Mouse (Mus musculus): Measurements from ENCODE around the gene Btbd7.

Btbd7 gene

DNA sequence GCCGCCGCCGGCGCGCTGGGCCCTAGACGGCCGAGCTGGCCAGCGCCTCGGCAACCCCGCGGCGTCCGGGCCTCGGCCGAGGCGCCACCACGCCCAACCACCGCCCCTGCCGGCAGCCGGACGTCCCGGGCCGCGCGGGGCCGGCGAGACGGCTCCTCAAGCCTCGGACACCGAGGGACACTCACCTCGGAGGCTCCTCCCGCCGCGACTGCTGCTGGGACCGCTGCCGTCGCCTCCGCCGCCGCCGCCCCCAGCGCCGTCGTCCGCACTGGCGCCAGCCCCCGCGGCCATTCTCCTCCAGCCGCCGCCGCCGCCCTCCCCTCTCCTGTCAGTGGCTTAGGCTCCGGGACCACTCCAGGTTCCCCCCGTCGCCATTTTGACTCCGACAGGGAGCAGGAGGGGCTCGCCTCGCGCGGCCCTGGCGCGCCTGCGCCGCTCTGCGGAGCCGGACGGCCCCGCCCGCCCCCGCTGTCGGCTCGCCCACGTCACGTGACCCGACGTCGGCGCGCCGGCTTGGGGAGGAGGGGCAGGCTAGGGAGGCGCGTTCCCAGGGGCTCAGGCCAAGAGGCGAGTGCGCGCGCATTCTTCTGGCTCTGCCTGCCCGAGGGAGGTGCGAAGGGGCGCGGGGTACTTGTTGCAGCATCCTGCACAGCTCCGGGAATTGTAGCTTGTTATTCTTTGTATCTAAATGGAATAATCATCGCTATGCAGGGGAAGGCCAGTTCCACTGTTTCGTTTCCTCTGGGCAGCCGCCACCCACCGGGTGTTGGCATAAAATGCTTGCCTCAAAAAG is at the start of gene Btbd7:
Gene Btbd7, minus strand, starts transcription at position 441 of the 793 bp plus-strand sequence.
- peak; percentile 96 for DNase-seq

DNA sequence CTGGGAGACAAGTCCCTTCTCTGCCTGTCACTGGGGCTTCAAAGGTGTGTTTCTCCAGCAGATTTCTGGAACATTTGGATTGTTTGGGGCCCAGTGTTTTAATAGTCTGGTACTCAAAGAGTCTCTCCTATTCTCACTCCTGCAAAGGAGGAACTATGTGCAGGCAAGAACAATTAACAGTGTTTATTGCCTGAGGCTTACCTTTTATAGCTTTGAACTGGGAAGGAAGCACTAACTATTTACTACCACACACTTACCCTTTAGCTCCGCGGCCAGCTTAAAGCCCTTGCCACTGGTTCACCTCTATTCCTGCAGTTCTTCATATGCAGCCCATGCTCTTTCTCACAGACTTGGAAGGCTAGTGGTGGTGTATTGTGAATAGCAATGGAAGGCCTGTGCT is 37.8 kb upstream of the Btbd7 start:
- no peak for DNase-seq

DNA sequence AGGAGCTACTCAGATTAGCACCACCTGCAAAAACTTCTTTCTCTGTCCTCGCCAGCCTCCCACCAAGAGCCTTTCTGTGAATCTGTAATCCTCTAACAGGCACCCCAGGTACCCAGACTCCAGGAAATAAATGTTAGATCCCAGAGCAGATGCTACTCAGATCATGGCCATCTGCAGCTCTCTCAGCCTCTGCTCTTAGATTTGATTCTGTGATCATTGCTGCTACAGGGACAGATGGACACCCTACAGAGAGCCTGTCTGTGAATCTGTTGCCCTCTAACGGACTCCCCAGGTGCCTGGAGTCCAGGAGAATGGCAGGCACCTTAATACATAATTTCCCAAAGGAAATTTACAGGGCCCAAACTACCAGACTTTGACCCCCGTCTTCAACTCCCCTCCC is 29.9 kb upstream of the Btbd7 start:
- DNase-seq, result no peak

DNA sequence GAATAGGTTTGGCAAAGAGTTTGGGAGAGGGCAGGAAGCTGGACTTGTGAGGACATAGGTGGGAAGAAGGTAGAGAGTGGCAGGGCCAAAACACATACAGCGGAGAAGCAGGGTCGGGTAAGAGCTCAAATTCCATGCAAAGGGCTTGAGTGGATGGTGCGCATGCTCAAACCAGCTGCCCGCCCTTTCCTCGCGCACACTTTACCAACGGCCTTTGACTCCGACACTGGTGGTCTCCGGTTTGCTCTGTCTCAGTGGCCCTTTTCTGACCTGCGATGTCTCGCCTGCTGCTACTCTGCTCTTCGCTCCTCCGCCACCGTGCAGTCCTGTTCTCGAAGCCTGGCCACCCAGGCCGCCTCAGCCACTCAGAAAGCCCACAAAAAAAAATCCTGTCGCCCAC is 20.8 kb upstream of the Btbd7 start, which contains the start of gene Cox8c:
Gene Cox8c, plus strand, starts transcription at position 226 of the 400 bp plus-strand sequence.
- no peak for DNase-seq

DNA sequence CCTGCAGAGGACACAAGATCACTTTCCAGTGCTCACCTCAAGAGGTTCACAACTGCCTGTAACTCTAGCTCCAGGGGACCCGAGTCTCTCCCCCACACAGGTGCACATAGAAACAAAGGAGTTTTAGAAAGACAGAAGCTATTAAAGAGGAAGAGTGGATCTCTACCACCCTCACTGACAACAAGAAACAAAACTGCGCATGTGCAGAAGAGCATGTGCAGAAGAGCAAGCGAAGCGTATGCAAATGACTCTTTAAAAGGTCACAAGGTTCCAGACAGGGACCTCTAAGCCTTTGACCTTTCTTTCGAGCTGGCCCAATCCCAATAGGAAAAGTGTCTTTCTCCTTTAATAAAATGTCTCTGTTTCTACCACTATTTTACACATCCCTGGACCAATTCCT is 10.3 kb upstream of the Btbd7 start:
- no peak for DNase-seq

DNA sequence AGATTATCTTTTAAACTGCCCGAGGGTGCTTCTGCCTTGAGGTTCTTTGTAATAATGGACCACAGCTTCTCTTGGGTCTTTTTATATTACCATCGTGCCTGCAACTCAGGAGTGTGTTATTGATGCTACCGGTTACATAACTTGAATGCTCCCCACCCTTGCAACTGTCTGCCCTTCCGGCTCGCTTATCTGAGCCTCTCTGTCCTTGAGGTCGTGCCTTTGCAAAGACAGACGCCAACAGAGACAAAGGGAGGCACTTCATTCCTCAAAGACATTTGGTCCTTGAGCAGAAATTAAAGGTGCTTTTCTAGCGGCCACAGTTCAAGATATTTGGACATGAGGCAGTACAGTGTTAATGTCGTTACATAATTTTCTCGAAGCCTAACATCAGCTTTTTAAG is 9.1 kb upstream of the Btbd7 start:
- DNase-seq, result no peak

DNA sequence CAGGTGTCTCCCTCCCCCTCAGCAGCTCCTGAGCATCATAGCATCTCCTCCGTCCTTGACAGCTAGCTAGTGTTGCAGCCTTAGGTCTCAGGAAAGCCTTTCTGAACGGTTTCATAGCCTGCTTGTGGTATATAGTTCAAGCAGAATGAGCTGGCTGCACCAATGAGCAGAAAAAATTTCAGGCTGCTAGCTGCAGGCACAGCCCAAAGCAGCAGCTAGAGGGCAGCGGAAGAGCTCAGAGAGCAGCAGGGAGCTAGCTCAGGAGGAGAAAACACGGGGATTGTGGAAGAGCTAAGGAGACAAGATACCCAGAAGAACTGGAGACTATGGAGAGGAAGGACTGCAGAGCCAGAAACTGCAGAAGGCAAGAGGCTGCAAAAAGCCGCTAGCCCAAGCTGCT is 7.5 kb upstream of the Btbd7 start:
- DNase-seq, result peak; percentile 57

DNA sequence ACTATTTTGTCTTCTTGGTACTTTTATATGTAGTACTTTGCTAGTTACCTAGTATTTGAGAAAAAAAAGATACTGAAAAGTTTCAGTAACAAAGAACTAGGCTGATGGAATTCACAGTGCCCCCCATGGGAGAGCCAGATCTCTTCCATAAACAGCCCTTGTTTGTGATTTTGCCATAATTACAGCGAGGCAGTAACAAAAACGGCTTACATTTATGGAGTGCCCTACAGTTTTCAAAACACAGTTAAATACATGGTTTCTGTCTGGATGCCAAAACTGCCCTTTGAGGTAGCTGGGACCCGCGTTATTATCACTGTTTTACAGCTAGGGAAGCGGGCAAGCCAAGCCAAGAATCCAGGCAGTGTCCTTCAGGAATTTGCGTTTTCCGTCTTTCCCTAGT is 630 bp upstream of the Btbd7 start:
- DNase-seq, result no peak

DNA sequence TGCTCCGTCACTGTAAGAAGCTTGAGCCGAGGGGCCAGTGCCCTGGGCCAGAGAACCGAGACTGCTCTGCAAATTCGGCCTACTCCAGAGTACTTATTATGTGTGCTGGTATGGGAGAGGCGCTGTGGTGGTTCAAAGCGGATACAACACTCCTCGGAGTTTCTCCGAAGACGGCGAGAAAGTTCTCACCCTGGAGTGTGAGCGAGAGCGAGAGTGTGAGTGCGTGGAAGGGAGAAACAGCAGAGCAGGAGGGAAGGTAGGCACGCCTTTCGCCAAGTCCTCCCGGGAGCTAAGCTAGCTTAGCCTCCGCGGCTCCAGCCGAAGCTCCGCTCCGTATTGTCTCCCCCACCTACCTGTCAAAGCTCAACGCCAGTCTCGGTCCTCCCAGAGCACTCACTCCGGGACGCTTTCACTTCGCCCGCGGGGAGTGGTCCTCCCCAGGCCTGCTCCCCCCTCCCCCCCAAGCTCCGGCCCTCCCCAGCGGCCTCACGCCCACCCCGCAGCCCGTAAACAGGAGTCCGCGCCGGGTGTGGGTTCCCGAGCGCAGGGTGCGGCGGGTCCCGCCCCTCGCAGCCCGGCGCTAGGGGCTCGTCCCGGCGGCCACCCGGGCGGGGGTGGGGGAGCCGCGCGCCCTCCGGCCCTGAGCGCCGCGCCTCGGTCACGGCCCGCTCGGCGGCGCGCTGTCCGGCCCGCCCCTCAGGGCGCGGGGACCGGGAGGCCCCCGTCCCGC is 805 bp downstream of the Btbd7 start:
- DNase-seq, result peak; percentile 54

DNA sequence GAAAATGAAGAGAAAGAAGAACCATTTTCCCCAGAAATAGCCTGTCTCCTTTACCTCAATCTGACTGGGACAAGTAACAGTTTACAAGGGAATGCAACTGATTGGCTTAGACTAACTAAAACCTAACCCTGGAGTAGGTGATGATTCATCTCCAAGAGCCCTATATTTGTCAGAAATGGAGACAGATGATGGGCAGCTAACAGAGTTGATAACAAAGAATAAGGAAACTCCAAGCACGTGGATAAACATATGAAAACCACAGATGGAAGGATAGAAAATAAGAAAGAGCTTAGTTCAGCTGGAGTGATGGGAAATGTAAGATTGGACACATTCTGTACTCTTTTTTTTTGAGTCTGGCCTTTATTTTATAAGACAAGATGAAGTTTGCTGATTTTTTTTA is 7.7 kb downstream of the Btbd7 start:
- DNase-seq, result no peak

DNA sequence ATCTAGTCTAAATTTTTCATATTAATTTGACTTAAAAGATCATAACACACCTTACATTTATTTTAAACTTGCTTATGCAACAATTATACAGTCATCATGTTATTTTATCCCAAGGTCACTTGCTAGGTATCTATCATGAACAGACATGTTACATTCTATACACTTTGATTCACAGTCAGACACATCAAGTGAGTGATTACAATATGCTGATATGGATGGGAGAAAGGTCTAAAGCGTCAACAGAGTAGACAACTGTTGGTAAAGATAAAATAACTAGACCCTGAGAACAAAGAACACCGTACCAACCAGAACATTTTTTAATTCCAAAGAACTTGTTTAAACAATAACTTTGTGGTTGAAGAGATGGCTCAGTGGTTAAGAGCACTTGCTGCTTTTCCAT is 8.5 kb downstream of the Btbd7 start:
- no peak for DNase-seq

DNA sequence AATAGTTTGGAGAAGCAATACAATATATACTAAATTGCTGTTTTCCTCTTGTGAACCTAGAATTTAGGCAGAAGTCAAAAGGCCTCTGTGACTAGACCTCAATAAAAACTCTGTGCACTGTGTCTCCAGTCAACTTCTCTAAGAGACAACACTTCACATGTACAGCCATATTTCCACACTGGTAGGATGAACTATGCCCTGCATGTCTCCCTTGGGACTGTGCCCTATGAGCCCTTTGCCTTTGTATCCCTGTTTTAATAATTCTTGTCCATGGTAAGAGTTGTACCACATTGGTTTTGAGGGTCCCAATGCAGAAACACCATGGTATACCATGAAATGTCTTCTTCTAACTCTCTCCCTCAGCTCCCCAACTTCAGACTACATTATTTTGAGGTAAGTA is 17.5 kb downstream of the Btbd7 start:
- DNase-seq, result no peak

DNA sequence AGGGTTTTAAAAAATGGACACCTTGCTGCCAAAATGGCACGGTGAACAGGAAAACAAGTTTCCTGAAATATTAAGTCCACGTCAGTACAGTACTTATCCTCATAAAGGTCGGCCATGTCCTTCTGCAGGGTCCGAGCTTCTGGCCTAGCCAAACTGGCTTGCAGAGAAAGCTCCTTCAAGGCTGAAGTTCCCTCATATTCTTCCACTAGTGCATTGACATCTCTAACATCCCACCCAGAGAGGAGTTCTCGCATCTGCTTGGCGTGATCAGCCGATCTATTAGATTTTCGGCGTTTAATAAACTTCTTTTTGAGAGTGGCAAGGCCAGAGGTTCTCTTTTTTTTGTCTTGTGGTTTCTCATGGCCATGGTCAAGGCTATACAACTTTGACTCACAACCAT is 40.0 kb downstream of the Btbd7 start:
- DNase-seq, result no peak

DNA sequence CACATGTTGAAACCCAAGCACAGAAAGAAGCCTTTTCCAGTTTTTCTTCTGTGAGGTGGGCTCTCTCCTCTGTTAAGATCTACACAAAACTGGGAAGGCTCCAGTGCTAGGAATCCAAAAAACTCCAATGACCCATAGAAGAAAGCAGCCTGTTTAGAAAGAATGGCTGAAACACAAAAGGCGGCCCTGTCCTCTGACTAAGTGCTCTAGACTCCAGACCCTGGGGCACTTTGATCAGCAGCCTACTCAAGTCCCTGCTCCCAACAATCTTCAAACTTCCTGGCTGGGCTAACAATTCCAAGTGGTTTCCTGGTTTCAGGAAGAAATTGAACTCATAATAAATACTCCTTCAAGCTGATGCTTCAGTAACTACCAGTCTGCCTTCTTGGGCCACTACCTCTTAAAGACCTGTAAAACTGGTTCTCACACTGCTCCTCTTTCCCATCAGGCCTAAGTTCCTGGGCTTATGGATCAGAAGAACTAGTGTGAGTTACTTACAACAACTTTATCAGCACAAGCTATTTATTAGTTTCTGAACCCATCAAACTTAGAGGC is 45.4 kb downstream of the Btbd7 start:
- DNase-seq, result no peak

DNA sequence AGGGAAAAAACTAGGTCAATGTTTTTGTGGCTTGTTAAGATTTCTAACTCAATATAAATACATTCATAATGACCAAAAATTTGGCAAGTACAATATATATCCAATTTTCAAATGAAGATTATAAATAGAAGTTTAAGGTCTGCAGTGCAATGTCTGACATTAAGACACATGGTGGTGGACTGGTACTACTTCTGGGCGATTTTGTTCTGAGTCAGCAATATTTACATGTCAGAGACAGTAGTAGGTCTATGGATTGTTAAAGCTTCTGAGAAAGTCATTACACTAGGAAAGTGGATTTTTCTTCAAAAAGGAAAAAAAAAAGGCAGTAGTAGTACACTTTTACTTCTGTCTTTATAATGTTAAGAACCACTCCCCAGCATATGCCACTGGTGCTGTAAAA is 46.4 kb downstream of the Btbd7 start:
- no peak for DNase-seq

DNA sequence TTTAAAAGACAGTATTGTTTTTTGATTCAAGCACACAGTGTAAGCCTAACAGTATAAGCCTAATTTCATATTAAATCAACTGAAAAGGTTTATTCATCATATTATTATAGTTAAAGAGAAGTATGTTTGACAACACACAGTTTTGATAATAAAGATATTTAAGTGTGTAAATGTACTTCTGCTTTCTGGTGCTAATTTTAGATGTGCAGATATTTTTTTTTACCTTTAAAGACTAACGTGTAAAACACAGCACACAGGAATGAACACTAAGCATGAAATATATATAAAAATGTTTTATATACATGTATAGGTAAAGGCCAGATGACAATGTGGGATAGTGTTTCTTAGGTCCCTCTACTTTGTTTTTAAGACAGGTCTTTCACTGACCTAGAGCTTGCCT is 51.2 kb downstream of the Btbd7 start:
- DNase-seq, result no peak

DNA sequence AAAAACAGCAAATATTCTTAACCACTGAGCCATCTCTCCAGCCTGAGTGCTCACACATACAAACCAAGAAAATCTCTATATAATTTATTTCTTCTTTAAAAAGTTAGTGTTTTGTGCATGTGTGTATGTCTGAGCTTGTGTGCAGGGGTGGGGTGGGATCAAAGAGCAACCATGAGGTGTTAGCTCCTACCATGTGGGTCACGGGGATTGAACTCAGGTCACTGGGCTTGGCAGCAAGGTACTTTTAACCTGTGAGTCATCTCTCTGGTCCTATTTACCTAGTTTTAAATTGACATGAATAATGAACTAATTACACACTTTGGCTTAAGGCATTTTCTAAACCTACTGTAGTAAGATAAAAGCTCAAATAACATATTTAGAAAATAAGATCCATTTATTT is 51.9 kb downstream of the Btbd7 start:
- no peak for DNase-seq

DNA sequence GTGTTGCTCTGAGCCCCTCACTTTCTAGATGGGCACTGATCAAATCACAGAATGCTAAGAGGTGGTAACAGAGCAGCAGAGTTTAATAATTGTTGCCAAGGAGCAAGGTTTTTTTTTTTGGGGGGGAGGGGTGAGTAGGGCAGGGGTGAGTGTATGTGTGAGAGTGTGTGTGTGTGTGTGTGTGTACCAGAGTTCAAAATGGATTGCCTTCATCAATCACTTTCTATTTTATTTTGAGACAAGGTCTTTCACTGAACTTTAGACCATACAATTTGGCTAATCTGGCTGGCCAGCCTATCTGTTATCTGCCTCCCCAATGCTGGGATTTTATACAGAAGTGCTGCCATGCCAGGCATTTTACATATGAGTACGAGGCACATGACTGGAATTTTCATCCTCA is 63.4 kb downstream of the Btbd7 start:
- DNase-seq, result no peak

DNA sequence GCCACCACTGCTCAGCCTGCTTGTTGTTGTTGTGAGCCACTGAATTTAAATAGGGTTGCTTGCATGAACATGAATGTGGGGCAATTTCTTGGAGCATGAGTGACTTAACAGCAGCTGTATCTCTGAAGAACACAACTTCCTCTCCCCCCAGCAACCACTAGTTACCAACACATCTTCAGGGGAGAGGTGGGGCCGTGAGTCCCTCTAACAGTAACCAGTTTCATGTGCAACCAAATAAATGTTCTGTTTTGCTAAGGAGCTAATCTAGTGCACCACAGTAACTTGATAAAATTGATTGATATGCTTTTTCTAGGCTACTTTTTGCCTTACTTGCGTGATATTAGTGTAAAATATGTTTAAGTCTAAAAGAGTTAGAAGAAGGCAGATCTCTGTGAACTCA is 78.7 kb downstream of the Btbd7 start:
- DNase-seq, result no peak

DNA sequence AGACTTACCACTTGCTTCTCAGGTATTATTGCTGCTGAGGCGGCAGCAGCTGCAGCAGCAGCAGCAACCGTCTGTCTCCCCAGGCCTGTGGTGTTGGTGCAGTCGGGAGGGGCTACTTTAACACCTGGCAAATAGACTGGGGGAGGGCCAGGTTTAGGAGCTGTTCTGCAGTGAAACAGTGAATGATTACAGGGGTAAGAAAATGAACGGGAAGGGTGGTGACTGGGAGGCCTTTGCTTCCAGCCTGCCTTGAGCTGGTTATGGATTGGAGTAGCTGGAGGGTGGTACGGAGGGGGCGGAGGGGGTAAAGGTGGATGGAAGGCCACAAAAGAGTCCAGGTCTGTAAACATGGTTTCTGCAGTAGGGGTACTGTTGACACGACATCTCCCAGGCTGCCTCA is 90.3 kb downstream of the Btbd7 start:
- no peak for DNase-seq

DNA sequence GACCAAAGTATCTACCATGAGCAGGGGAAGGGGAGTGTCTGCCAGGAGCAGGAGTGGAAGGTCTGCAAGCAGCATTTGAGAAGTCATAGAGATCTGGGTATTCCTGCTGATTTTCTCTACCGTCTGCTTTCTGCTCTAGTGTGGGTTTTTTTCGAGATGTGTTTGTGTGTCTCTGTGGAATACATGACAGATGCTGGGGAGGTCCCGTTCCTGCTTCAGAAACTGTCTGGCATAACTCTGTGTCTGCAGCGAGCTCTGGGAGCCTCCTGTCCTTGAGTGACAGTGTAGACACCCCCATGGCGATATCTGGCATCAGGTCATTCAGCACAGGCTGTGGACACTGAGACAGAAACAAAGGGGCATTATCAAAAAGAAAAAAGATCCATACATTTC is 92.7 kb downstream of the Btbd7 start:
- DNase-seq, result no peak

DNA sequence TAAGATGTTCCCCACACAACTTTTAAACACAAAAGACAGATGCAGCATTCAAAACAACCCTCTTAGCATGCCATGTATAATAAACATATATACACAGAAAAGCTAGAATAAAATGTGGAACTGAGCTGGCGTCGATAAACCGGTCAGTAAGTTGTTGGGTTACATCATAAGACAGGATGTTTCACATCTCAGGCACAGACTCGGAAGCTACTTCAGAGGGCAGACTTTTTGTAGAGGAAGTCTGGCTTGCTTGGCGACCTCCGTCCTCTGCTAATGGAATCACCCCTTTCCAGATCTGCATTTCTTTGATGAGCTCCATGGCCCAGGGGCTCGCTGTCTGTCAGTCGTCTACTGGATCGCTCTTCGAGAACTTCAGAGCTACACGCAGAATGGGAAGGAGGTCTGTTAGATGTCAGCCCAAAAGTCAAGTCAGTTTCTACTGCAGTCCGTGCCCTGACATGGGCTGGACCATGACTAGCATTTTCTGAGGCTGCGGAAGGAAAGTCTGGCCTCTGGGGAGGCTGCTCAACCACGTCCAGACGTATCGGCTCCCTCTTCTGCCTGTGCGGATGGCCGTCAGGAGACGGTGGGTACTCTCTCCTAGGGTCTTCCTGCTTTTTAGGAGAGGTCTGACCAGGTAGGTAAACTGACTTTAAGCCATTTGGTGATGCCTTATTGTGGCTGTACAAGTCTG is 93.2 kb downstream of the Btbd7 start:
- DNase-seq, result no peak

DNA sequence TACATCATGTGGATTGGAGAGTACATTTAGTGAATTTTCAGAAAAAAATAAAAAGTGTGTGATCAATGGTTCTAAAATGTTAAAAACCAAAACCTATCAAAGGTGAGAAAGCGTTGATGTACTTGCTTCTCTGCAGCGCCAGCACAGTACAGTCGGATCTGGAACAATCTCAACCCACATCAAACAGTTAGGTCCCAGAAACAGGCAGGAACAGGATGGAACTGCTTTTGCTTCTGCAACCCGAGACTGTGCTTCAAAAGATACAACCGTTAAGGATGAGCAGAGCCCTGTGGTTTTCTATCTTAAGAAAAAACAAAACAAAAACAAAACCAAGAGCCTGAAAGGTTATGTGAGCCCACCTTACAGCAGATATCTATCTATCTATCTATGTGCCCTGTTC is 95.4 kb downstream of the Btbd7 start:
- DNase-seq, result no peak

DNA sequence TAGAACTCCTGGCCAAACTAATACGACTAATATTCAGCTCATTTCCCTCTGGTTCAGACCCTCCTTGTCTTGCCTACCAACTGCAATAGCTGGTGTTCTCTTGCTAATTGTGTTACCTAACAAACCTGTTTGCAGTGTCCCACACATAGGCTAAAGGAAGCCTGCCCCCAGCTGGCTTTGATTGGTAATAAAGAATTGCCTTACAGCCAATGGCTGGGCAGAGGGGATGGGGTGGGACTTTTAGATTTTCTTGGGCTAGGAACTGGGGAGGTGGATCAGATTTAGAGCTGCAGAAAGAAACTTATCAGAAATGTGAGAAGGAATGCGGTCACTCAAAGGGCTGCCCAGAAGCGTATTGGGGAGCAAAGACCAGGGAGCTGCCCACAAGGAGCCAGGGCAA is 98.8 kb downstream of the Btbd7 start:
- DNase-seq, result no peak

Data from right cerebral cortex, postnatal 25 days (tissue).